Mouse (Mus musculus): ENCODE results near the gene Oser1.
"Not testable (repeated sequence)": the region's sequence is repeated elsewhere in the genome, so short reads cannot be mapped to it uniquely, and the experiment has no call there.

GRCm38 (mm10) chr2:163461307-163461706, 36.8 kb upstream of the Oser1 start:
- not testable (repeated sequence) for TF ChIP-seq POU5F1 (IDR thresholded peaks at IDR 0.05; ENCODE audit: borderline replicate concordance, low read length); CTCF (conservative IDR thresholded peaks at IDR 0.05; ENCODE audit: low read length)

Measured in E14TG2a.4 (cell line).